Mouse (Mus musculus): Measurements from ENCODE around the gene Tmem59l. TPM values are rescaled to one million over a fixed set of nuclear protein-coding genes. Genes with fewer than 3 reads are reported as not detected.
"Not testable (repeated sequence)": the region's sequence is repeated elsewhere in the genome, so short reads cannot be mapped to it uniquely, and the experiment has no call there.

The Tmem59l gene
- polyA plus RNA-seq, 1 experiment from 2014 or later = 0.76 TPM

DNA sequence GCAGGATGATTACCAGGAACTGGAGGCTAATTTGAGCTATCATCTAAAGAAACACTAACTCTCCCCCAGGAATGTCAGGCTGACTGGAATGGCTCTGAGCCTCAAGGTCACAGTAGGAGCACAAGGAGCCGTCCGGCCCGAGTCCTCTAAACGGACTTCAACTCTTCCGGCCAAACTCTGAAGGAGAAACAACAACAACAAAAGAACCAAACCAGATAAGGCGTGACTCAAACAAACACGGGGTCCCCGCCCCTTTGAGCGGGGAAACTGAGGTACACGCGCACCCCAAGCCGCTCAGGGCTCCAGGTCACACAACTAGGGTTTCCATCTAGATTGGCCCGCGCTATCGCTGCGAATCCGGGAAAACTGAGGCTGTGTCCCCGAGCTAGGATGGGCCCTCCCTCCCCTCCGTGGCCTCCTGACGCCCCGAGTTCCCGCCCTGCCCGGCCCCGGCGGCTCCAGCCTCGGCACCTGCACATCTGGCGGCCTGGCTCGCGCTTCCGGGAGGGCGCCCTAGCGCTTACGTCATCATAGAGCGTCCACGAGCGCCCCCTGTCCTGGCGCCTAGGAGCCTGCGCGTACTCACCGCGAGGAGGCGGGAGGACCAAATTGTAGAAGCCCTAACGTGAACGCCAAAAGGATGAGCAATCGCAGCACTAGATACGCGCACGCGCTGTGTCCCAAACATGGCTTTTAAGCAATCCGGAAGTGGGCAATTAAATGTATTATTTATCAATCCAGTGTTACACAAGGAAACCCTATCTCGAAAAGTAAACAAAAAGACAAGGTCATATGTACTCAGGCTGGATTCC is 35.6 kb upstream of the Tmem59l start:
- peak overlapping the region; percentile 72 for H3K4me2 ChIP-seq
- ATAC-seq (ENCODE audit: extremely low read depth, insufficient number of reproducible peaks, low FRiP score, low TSS enrichment) = peak; percentile 76
- peaks cover 27% of the 10 kb centered on the region for H3K4me1 ChIP-seq
- peak overlapping the region; percentile 93 for H3K9ac ChIP-seq
- WGBS = under 1% methylated on average over 51 of the region's 51 CpGs
- peak overlapping the region; percentile 74 for H3K4me3 ChIP-seq
- H3K27ac ChIP-seq (replicated peaks) = peak overlapping the region; percentile 85
- H3K9me3 ChIP-seq = no peaks in the 10 kb centered on the region
- peaks cover 24% of the 10 kb centered on the region for H3K36me3 ChIP-seq
- no peaks in the 10 kb centered on the region for H3K27me3 ChIP-seq (replicated peaks)

- Histone ChIP-seq H3K9me3 (no peaks in the 10 kb centered on the region), H3K36me3 (peaks cover 52% of the 10 kb centered on the region), H3K27ac (replicated peaks) (no peak overlapping the region), H3K4me1 (peaks cover 16% of the 10 kb centered on the region), H3K27me3 (replicated peaks) (no peaks in the 10 kb centered on the region), H3K9ac (no peak overlapping the region), H3K4me2 (no peak overlapping the region), H3K4me3 (no peak overlapping the region)
- ATAC-seq (ENCODE audit: extremely low read depth, insufficient number of reproducible peaks, low FRiP score, low TSS enrichment) = no peak
- WGBS = 62% methylated on average over 2 of the region's 2 CpGs
These were observed 32.4 kb upstream of the Tmem59l start for GRCm38 (mm10) chr8:70519606-70520005.

DNA sequence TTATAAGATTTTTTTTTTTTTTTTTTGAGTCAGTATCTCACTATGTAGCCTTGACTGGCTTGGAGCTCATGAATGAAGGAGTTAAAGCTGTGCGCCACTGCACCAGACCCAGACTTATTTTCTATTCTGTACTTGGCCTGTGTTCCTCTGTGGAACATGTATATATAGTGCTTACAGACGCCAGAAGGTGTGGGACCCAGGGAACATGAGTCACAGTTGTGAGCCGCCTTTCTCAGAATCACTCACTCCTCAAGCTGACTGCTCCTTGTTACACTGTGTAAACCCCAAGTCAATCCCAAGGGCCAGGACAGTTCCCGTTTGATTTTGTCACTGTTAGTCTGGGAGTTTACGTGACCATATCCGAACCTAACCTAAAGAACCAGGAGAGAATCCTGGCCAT is 31.9 kb upstream of the Tmem59l start:
- WGBS = 88% methylated on average over 6 of the region's 6 CpGs

DNA sequence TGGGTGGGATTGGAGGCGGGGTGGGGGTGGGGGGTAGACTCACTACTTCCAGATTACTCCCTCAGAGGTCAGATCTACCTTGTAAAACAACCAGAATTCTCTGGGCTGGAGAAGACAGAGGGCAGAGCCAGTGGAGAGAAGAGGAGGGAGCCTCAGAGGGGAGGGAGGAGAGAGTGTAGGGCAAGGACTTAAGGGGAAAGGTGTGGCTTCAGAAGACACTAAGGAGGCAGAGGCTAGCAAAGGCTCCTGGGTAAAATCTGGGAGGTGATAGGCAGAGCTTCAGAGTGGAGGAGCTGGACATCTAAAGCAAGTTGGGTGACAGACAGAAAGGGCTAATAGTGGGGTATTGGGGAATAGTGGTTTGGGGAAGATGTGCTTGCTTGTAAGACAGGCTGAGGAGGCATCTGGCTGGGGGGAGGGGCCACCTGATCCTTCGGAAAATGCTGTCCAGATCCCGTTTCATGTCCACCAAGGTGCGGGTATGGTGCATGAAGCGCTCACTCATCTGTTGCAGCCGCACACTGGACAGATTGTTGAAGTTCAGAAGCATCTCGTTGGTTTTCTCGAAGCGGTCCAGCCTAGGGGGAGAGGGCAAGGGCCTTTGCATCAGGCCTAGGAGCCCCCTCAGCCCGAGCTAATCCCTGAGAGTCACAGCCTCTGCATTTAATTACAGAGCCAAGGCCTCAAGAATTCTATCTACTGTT is 30.9 kb upstream of the Tmem59l start:
- Histone ChIP-seq H3K27ac (replicated peaks) (no peak overlapping the region), H3K4me2 (no peak overlapping the region), H3K9me3 (no peaks in the 10 kb centered on the region), H3K27me3 (replicated peaks) (no peaks in the 10 kb centered on the region), H3K4me1 (peaks cover 16% of the 10 kb centered on the region), H3K9ac (no peak overlapping the region), H3K4me3 (no peak overlapping the region), H3K36me3 (peaks cover 67% of the 10 kb centered on the region)
- no peak for ATAC-seq (ENCODE audit: extremely low read depth, insufficient number of reproducible peaks, low FRiP score, low TSS enrichment)
- WGBS = 72% methylated on average over 10 of the region's 10 CpGs

More for the DNA sequence above, 31.9 kb upstream of the Tmem59l start:
- no peak for ATAC-seq (ENCODE audit: extremely low read depth, insufficient number of reproducible peaks, low FRiP score, low TSS enrichment)
- no peaks in the 10 kb centered on the region for H3K9me3 ChIP-seq
- peaks cover 16% of the 10 kb centered on the region for H3K4me1 ChIP-seq
- H3K27me3 ChIP-seq (replicated peaks) = no peaks in the 10 kb centered on the region
- H3K4me2 ChIP-seq = no peak overlapping the region
- no peak overlapping the region for H3K27ac ChIP-seq (replicated peaks)
- H3K36me3 ChIP-seq = peaks cover 57% of the 10 kb centered on the region
- H3K4me3 ChIP-seq = no peak overlapping the region
- no peak overlapping the region for H3K9ac ChIP-seq

GRCm38 (mm10) chr8:70513441-70513840 is 26.3 kb upstream of the Tmem59l start:
- Histone ChIP-seq H3K4me3 (no peak overlapping the region), H3K9me3 (no peaks in the 10 kb centered on the region), H3K9ac (peak overlapping the region; percentile 54), H3K27ac (replicated peaks) (peak overlapping the region; percentile 36), H3K4me1 (peaks cover 38% of the 10 kb centered on the region), H3K4me2 (no peak overlapping the region), H3K36me3 (peaks cover 67% of the 10 kb centered on the region), H3K27me3 (replicated peaks) (no peaks in the 10 kb centered on the region)
- WGBS = 49% methylated on average over 2 of the region's 2 CpGs
- ATAC-seq (ENCODE audit: extremely low read depth, insufficient number of reproducible peaks, low FRiP score, low TSS enrichment) = no peak

GRCm38 (mm10) chr8:70512253-70512903 is 25.2 kb upstream of the Tmem59l start:
- H3K9ac ChIP-seq = no peak overlapping the region
- peaks cover 67% of the 10 kb centered on the region for H3K36me3 ChIP-seq
- H3K27ac ChIP-seq (replicated peaks) = peak overlapping the region; percentile 36; the same call in 1 of the 2 replicates
- H3K9me3 ChIP-seq = no peaks in the 10 kb centered on the region
- WGBS = 87% methylated on average over 11 of the region's 11 CpGs
- peaks cover 45% of the 10 kb centered on the region for H3K4me1 ChIP-seq
- ATAC-seq (ENCODE audit: extremely low read depth, insufficient number of reproducible peaks, low FRiP score, low TSS enrichment) = no peak
- peak overlapping the region; percentile 89; the same call in 1 of the 2 replicates for H3K4me2 ChIP-seq
- H3K27me3 ChIP-seq (replicated peaks) = no peaks in the 10 kb centered on the region
- no peak overlapping the region for H3K4me3 ChIP-seq

GRCm38 (mm10) chr8:70511770-70512169 is 24.6 kb upstream of the Tmem59l start:
- Histone ChIP-seq H3K4me1 (peaks cover 51% of the 10 kb centered on the region), H3K9ac (no peak overlapping the region), H3K36me3 (peaks cover 70% of the 10 kb centered on the region), H3K27me3 (replicated peaks) (no peaks in the 10 kb centered on the region), H3K9me3 (no peaks in the 10 kb centered on the region), H3K4me3 (no peak overlapping the region; the same call in 1 of the 2 replicates), H3K4me2 (peak overlapping the region; percentile 89; the same call in 1 of the 2 replicates), H3K27ac (replicated peaks) (no peak overlapping the region)
- no peak for ATAC-seq (ENCODE audit: extremely low read depth, insufficient number of reproducible peaks, low FRiP score, low TSS enrichment)
- WGBS = 89% methylated on average over 2 of the region's 2 CpGs

DNA sequence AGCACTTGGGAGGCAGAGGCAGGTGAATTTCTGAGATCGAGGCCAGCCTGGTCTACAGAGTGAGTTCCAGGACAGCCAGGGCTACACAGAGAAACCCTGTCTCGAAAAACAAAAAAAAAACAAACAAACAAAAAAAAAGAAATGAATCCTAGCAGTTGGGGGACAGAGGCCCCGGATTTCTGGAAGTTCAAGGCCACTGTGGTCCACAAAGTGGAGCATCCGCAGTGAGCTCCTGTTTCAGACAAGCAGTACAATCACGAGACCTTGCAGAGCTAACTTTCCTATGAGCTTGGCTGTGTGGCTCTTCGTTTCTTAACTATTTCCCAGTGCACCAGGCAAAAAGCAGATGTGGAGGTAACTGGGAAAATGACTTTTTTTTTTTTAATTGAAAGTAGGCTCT is 24.0 kb upstream of the Tmem59l start:
- 75% methylated on average over 6 of the region's 6 CpGs for WGBS
- H3K27ac ChIP-seq (replicated peaks) = peak overlapping the region; percentile 98

GRCm38 (mm10) chr8:70510228-70510915 is 23.2 kb upstream of the Tmem59l start, which contains the start of gene Uba52:
Gene Uba52, minus strand, starts transcription at chr8:70510801.
- H3K4me2 ChIP-seq = peak within 1 kb of the TSS; percentile 89

More for the DNA sequence above, 24.0 kb upstream of the Tmem59l start:
- Histone ChIP-seq H3K4me3 (peak overlapping the region; percentile 98), H3K36me3 (peaks cover 64% of the 10 kb centered on the region), H3K9ac (peak overlapping the region; percentile 99), H3K4me2 (peak overlapping the region; percentile 89), H3K4me1 (peaks cover 52% of the 10 kb centered on the region)
- ATAC-seq (ENCODE audit: extremely low read depth, insufficient number of reproducible peaks, low FRiP score, low TSS enrichment); H3K27me3 ChIP-seq (replicated peaks); H3K9me3 ChIP-seq: not testable (repeated sequence)

GRCm38 (mm10) chr8:70509281-70509952 is 22.3 kb upstream of the Tmem59l start:
- Histone ChIP-seq H3K36me3 (peaks cover 52% of the 10 kb centered on the region), H3K4me2 (peak overlapping the region; percentile 89), H3K27ac (replicated peaks) (peak overlapping the region; percentile 98), H3K4me1 (peaks cover 70% of the 10 kb centered on the region), H3K4me3 (peak overlapping the region; percentile 98), H3K9me3 (no peaks in the 10 kb centered on the region), H3K27me3 (replicated peaks) (no peaks in the 10 kb centered on the region), H3K9ac (peak overlapping the region; percentile 99)
- WGBS = 7% methylated on average over 25 of the region's 25 CpGs
- ATAC-seq (ENCODE audit: extremely low read depth, insufficient number of reproducible peaks, low FRiP score, low TSS enrichment) = no peak

More at GRCm38 (mm10) chr8:70510228-70510915, 23.2 kb upstream of the Tmem59l start, which contains the start of gene Uba52:
- H3K9ac ChIP-seq = peak within 1 kb of the TSS; percentile 99
- WGBS = 1% methylated on average over 74 of the region's 74 CpGs
- ATAC-seq (ENCODE audit: extremely low read depth, insufficient number of reproducible peaks, low FRiP score, low TSS enrichment) = peak; percentile 82
- peak within 1 kb of the TSS; percentile 98 for H3K27ac ChIP-seq (replicated peaks)
- peak within 1 kb of the TSS; percentile 98 for H3K4me3 ChIP-seq
- H3K36me3 ChIP-seq = peaks cover 56% of the 10 kb centered on the region
- H3K4me1 ChIP-seq = peaks cover 60% of the 10 kb centered on the region
- no peaks in the 10 kb centered on the region for H3K27me3 ChIP-seq (replicated peaks)
- H3K9me3 ChIP-seq = no peaks in the 10 kb centered on the region
